Mouse (Mus musculus) embryonic facial prominence, embryonic 13.5 days (tissue): ENCODE results near the gene Eml6. TPM values are rescaled to one million over a fixed set of nuclear protein-coding genes. Genes with fewer than 3 reads are reported as not detected.
A peak's percentile ranks its signal among the peaks of the same experiment; 100 is the strongest.

Source experiments
- ATAC-seq: fragments of 200-750 bp; cut with Nextera tagmentation; 2 replicates; pipeline ENCODE4 v1.8.0; 2017; ENCODE audit warnings: low read depth; ENCODE audit not compliant: insufficient number of reproducible peaks, insufficient read depth, low FRiP score, low TSS enrichment
- H3K27ac ChIP-seq: fragments of 300-500 bp; sonication (generic); 2 replicates; pipeline ENCODE4 v1.5.1; 2015; ENCODE audit warnings: moderate library complexity, mild to moderate bottlenecking, inconsistent platforms
- H3K27me3 ChIP-seq: fragments of 300-500 bp; sonication (generic); 2 replicates; pipeline ENCODE4 v1.6.1; 2015; ENCODE audit warnings: mild to moderate bottlenecking, inconsistent platforms
- H3K36me3 ChIP-seq: fragments of 300-500 bp; sonication (generic); 2 replicates; pipeline ENCODE4 v1.6.1; 2015; ENCODE audit warnings: mild to moderate bottlenecking, inconsistent platforms
- H3K4me1 ChIP-seq: fragments of 300-500 bp; sonication (generic); 2 replicates; pipeline ENCODE4 v1.6.1; 2015; ENCODE audit warnings: inconsistent platforms
- H3K4me2 ChIP-seq: fragments of 300-500 bp; sonication (generic); 2 replicates; pipeline ENCODE4 v1.6.1; 2015; ENCODE audit warnings: moderate library complexity, mild to moderate bottlenecking, inconsistent platforms
- H3K4me3 ChIP-seq: fragments of 300-500 bp; sonication (generic); 2 replicates; pipeline ENCODE4 v1.5.1; 2015; ENCODE audit warnings: mild to moderate bottlenecking, inconsistent platforms
- H3K9ac ChIP-seq: fragments of 300-500 bp; sonication (generic); 2 replicates; pipeline ENCODE4 v1.6.1; 2015; ENCODE audit warnings: mild to moderate bottlenecking, inconsistent platforms
- H3K9me3 ChIP-seq: fragments of 300-500 bp; sonication (generic); 2 replicates; pipeline ENCODE4 v1.6.1; 2016; ENCODE audit warnings: inconsistent platforms
- WGBS: fragments of 180-500 bp; shearing (Covaris S2); methylation state at CpG from one replicate; pipeline ENCODE4 v1.1.7; 2015; ENCODE audit warnings: mixed read lengths; 5-methylcytosine and 5-hydroxymethylcytosine counted together
- polyA plus RNA-seq: library from polyadenylated mRNA; unstranded; fragments of >200 nt; fragmentation: Nextera tagmentation; extraction: Ambion mirVana; gene quantifications from 2 replicates; pipeline ENCODE4 v1.2.1, GENCODE M21; 2015

The Eml6 gene
- polyA plus RNA-seq, 1 experiment from 2014 or later = 0.81 TPM

DNA sequence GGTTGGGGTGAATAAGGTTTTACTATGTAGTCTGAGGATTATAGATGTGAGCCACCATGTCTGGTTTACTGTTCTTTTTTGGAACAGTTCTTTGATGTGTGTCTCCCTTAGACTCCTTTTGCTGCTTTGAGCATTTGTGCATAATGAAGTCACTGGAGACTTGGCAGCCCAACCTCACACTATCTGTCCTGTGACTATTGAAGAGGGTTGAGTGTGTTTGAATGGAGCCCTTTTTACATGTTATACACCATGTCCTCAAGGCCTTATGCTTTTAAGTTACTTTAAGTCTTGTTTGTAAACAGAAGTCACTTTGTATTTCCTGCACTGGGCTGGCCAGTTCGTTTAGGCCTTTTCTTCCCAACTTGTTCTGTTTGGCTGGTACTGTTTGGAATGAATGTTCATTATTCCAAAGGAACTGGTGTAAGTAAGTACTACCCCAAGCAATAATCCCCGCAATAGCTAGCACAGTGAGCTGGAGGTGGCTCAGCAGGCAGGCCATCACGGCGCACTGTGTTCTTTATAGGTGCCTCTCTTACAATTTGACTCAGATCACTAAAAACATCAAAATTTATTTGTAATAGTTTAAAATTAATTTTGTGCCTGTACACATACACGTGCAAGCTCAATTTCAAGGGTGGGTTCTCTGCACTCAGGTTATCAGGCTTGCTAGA lies 280.9 kb downstream of the Eml6 start:
- Histone ChIP-seq H3K36me3 (peaks cover 57% of the 10 kb centered on the region), H3K4me2 (no peak overlapping the region), H3K9ac (no peak overlapping the region), H3K4me1 (no peaks in the 10 kb centered on the region), H3K9me3 (no peaks in the 10 kb centered on the region), H3K27me3 (no peaks in the 10 kb centered on the region), H3K4me3 (no peak overlapping the region), H3K27ac (no peak overlapping the region)
- no peak for ATAC-seq
- WGBS = 89% methylated on average over 5 of the region's 5 CpGs

DNA sequence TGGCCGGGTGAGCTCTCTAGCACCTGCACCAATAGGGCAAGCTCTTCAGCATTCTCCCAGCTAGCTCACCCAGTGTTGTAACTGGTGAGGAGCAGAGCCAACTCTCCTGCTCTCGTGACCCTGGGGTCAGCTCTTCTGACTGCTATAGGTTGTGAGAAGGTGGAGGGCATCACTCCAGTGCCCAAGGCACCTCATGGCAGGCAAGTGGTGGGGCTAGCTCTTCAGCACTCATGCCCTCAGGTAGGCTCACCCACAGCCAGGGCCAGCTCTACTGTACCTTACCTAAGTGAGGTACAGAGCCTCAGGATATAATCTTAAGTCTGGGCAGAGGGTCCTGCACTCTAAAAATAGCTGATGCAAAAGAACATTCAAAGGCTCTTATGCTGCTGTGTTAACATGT lies 286.1 kb downstream of the Eml6 start:
- 93% methylated on average over 2 of the region's 2 CpGs for WGBS
- H3K9me3 ChIP-seq = no peaks in the 10 kb centered on the region
- H3K4me2 ChIP-seq = no peak overlapping the region
- H3K27ac ChIP-seq = no peak overlapping the region
- H3K4me1 ChIP-seq = no peaks in the 10 kb centered on the region
- no peaks in the 10 kb centered on the region for H3K27me3 ChIP-seq
- H3K36me3 ChIP-seq = peaks cover 36% of the 10 kb centered on the region
- ATAC-seq = no peak
- no peak overlapping the region for H3K4me3 ChIP-seq
- no peak overlapping the region for H3K9ac ChIP-seq

DNA sequence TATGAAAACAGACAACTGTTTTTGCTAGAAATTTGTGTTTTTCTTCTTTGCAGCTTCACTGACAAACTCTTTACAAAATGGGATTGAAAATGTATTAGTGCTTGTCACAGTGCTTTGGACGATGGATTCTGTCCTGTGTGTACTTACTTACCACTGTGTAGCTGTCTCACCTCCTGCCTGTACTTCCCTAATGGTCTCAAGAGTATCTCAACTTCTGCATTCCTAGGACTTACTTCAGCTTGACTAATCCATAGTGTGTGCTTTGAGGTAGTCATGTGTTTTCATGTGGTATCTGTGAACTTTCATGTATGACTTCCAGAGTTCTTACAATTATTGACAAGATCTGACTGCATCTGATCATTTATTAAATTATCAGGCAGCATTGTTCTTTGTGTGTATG lies 297.9 kb downstream of the Eml6 start:
- Histone ChIP-seq H3K27me3 (no peaks in the 10 kb centered on the region), H3K9ac (no peak overlapping the region), H3K36me3 (no peaks in the 10 kb centered on the region), H3K9me3 (no peaks in the 10 kb centered on the region), H3K4me1 (no peaks in the 10 kb centered on the region), H3K4me2 (no peak overlapping the region), H3K27ac (no peak overlapping the region), H3K4me3 (no peak overlapping the region)
- 84% methylated on average over 1 of the region's 1 CpGs for WGBS
- ATAC-seq = no peak

DNA sequence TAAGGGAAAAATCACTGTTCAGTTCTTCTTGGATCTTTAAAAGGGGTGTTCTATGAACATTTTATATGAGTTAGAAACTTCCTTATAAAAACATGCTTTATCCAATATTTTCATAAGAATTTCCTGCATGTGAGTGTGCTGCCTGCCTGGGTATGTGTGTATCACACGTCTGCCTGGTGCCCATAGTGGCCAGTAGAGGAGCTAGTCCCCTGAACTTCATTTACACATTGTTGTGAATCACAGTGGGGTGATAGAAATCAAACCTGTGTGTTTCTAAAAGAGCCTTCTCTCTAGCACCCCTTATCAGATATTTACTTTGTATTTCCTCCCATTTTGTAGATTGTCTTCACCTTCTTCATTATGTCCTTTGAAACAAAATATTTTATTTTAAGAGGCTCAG lies 300.2 kb downstream of the Eml6 start:
- WGBS = 71% methylated on average over 1 of the region's 1 CpGs
- Histone ChIP-seq H3K9ac (no peak overlapping the region), H3K4me3 (no peak overlapping the region), H3K27me3 (no peaks in the 10 kb centered on the region), H3K4me2 (no peak overlapping the region), H3K4me1 (no peaks in the 10 kb centered on the region), H3K9me3 (no peaks in the 10 kb centered on the region), H3K36me3 (no peaks in the 10 kb centered on the region), H3K27ac (no peak overlapping the region)
- ATAC-seq = no peak

DNA sequence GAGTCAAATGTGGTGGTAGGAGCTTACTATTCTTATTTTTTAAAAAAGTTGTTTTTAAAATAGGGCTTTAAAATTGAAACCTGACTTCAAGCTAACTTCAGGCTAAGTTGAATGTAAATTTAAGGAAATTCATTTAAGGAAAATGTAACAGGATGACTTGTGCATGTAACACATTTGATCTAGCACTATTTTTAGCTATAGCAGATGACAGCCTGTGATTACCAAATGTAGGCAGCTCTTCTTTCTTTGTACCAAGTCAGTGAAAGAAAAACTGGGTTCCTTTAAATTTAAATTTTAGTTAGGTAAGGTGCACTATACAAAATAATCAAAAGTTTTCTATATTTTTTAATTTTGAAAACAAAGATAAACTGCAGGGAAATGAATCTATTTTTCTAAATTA lies 300.7 kb downstream of the Eml6 start:
- Histone ChIP-seq H3K27ac (no peak overlapping the region), H3K27me3 (no peaks in the 10 kb centered on the region), H3K36me3 (no peaks in the 10 kb centered on the region), H3K4me2 (no peak overlapping the region), H3K9ac (no peak overlapping the region), H3K4me1 (no peaks in the 10 kb centered on the region), H3K4me3 (no peak overlapping the region), H3K9me3 (no peaks in the 10 kb centered on the region)
- no peak for ATAC-seq

DNA sequence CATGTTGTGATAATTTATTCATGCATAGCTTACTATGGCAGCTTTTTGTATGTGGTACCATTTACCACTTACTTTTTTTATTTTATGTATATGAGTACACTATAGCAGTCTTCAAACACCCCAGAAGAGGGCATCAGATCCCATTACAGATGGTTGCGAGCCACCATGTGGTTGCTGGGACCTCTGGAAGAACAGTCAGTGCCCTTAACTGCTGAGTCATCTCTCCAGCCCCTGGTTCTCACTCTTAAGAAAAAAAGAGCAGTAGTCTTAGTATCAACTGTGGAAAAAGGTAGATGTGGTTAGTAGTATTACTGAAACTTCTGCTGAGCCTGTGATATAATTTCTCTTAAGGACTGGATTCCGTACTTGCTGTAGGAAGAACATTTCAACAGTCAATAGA lies 301.6 kb downstream of the Eml6 start:
- H3K4me2 ChIP-seq = no peak overlapping the region
- no peaks in the 10 kb centered on the region for H3K9me3 ChIP-seq
- H3K27me3 ChIP-seq = no peaks in the 10 kb centered on the region
- WGBS = 95% methylated on average over 2 of the region's 2 CpGs
- H3K27ac ChIP-seq = no peak overlapping the region
- H3K9ac ChIP-seq = no peak overlapping the region
- no peaks in the 10 kb centered on the region for H3K4me1 ChIP-seq
- H3K4me3 ChIP-seq = no peak overlapping the region
- ATAC-seq = no peak
- no peaks in the 10 kb centered on the region for H3K36me3 ChIP-seq

DNA sequence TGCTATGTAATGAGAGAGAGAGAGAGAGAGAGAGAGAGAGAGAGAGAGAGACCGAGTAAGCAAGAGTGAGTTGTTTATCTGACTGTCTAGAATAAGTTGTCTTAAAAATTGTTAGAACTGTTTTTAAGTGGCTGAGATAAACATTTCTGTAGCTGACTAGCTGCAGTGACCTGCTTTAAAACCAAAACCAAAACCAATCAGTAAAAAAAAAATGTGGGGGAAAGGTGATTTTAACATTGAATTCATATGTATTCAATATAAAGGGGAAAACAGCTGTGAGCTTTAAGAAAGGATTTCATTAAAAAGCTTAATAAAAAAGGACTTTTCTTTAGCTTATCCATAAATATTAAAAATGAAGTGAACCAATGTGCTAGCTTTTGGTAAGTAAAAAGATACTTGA lies 306.2 kb downstream of the Eml6 start:
- H3K27me3 ChIP-seq = no peaks in the 10 kb centered on the region
- H3K9ac ChIP-seq = no peak overlapping the region
- H3K9me3 ChIP-seq = no peaks in the 10 kb centered on the region
- 72% methylated on average over 1 of the region's 1 CpGs for WGBS
- ATAC-seq = no peak
- no peaks in the 10 kb centered on the region for H3K36me3 ChIP-seq
- no peak overlapping the region for H3K27ac ChIP-seq
- no peak overlapping the region for H3K4me3 ChIP-seq
- no peak overlapping the region for H3K4me2 ChIP-seq
- H3K4me1 ChIP-seq = peaks cover 6% of the 10 kb centered on the region

DNA sequence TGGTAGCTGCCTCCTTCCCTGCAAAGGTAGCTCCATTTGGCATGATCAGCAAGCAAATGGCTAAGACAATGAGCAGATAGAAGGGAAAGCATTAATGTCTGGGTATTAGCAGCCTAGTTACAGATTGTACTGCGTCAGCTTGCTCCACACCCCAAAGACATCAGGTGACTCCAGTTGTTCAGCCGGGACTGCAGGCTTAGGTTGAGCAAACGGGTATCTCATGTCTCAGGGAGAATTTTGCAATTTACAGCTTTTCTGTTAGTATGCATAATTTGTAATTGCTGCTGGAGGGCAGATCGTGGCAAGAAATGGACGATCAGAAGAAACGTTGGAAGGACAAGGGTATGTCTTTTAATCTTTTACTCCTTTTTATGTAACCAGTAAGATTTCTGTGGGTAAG lies 307.3 kb downstream of the Eml6 start:
- Histone ChIP-seq H3K27ac (no peak overlapping the region), H3K4me1 (peaks cover 6% of the 10 kb centered on the region), H3K4me2 (peak overlapping the region; percentile 22), H3K9ac (no peak overlapping the region), H3K36me3 (no peaks in the 10 kb centered on the region; the same call in 1 of the 2 replicates), H3K4me3 (no peak overlapping the region), H3K27me3 (no peaks in the 10 kb centered on the region), H3K9me3 (no peaks in the 10 kb centered on the region)
- 18% methylated on average over 6 of the region's 6 CpGs for WGBS
- ATAC-seq = no peak

DNA sequence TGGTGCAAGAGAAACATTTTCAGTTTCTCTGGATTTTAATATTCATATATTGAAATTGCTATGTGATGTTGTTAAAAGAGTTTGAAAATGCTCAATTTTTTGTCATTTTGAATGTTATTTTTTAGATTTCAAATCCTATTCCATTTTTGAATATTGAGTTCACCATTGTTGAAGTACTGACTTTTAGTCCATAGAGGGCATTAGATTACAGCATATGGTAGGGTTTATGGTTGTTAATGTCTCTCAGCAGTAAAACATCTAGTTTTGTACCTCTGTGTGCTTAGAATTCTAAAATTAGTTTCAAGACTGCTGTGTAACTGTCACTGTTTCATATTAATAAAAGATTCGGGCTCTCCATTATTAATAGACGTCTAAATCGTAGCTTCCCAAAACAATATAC lies 310.3 kb downstream of the Eml6 start:
- no peak for ATAC-seq
- Histone ChIP-seq H3K27me3 (no peaks in the 10 kb centered on the region), H3K4me3 (no peak overlapping the region), H3K36me3 (peaks cover 9% of the 10 kb centered on the region; the same call in 1 of the 2 replicates), H3K9ac (no peak overlapping the region), H3K4me1 (peaks cover 6% of the 10 kb centered on the region), H3K4me2 (no peak overlapping the region), H3K27ac (no peak overlapping the region), H3K9me3 (no peaks in the 10 kb centered on the region)
- whole genome bisulfite sequencing = 74% methylated on average over 3 of the region's 3 CpGs

DNA sequence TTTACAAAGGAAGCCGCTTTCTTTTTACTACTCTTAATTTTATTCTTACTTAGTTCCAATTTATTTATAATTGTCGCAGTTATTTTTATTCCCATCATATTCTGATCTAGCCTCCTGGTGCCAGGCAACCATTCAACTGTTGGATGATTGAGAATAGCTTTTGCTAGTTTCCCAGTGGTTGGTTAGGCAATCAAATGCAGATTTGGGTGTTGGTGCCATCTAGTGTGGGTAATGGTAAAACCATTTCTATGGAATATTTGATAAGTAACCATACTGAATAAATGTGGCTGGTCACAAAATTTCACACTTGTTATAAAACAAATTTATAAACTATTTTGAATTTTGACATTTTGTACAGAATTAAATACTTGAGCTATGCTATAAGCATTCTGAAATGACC lies 311.0 kb downstream of the Eml6 start:
- ATAC-seq = no peak
- WGBS = 92% methylated on average over 2 of the region's 2 CpGs

DNA sequence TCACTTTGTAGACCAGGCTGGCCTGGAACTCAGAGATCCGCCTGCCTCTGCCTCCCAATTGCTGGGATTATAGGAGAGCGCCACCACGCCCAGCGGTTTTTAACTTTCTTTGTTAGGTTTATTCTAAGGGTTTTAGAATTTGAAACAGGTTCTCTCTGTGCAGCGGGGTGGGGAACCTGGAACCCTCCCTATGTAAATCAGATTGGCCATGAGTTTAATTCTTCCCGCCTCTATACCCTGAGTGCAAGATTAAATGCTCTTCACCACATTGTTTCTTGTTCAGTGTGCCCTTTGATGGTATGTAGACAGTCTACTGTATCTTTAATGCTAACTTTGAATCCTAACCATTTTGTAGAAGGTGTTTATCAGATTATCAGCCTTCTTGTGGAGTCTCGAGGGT lies 311.7 kb downstream of the Eml6 start:
- ATAC-seq = no peak
- no peaks in the 10 kb centered on the region for H3K9me3 ChIP-seq
- no peak overlapping the region for H3K27ac ChIP-seq
- H3K27me3 ChIP-seq = no peaks in the 10 kb centered on the region
- H3K4me2 ChIP-seq = no peak overlapping the region
- H3K9ac ChIP-seq = no peak overlapping the region
- no peak overlapping the region for H3K4me3 ChIP-seq
- 91% methylated on average over 7 of the region's 7 CpGs for WGBS
- peaks cover 6% of the 10 kb centered on the region for H3K4me1 ChIP-seq
- H3K36me3 ChIP-seq = peaks cover 9% of the 10 kb centered on the region; the same call in 1 of the 2 replicates

More for the DNA sequence above, 311.0 kb downstream of the Eml6 start:
- no peaks in the 10 kb centered on the region for H3K9me3 ChIP-seq
- H3K27ac ChIP-seq = no peak overlapping the region
- no peak overlapping the region for H3K4me2 ChIP-seq
- no peaks in the 10 kb centered on the region for H3K27me3 ChIP-seq
- H3K9ac ChIP-seq = no peak overlapping the region
- peaks cover 6% of the 10 kb centered on the region for H3K4me1 ChIP-seq
- no peak overlapping the region for H3K4me3 ChIP-seq
- peaks cover 9% of the 10 kb centered on the region; the same call in 1 of the 2 replicates for H3K36me3 ChIP-seq

DNA sequence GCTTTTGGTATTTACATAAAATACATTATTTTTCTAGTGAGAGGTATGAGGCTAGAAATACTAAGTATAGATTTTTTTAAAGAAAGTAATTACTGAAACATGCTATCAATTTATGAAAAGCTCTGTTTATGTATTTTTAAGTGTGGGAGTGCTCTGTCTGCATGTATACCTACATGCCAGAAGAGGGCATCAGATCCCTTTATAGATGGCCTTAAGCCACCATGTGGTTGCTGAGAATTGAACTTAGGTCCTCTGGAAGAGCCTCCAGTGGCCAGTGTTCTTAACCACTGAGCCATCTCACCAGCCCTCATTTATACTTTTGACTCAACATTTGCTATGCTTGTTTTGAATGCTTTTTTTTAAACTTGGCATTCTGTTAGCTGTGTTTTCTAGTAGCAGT lies 316.3 kb downstream of the Eml6 start:
- no peak overlapping the region for H3K9ac ChIP-seq
- peaks cover 32% of the 10 kb centered on the region for H3K36me3 ChIP-seq
- no peak overlapping the region for H3K4me2 ChIP-seq
- H3K4me3 ChIP-seq = no peak overlapping the region
- no peak overlapping the region for H3K27ac ChIP-seq
- H3K4me1 ChIP-seq = no peaks in the 10 kb centered on the region
- no peak for ATAC-seq
- no peaks in the 10 kb centered on the region for H3K9me3 ChIP-seq
- H3K27me3 ChIP-seq = no peaks in the 10 kb centered on the region
